Mouse (Mus musculus) urinary bladder, postnatal 25 days (tissue): ENCODE measurements around the gene Coq2.

Experiments
- DNase-seq: peaks from one replicate; pipeline ENCODE4 v3.0.0; 2022; ENCODE audit warnings: low spot score

The Coq2 gene

DNA sequence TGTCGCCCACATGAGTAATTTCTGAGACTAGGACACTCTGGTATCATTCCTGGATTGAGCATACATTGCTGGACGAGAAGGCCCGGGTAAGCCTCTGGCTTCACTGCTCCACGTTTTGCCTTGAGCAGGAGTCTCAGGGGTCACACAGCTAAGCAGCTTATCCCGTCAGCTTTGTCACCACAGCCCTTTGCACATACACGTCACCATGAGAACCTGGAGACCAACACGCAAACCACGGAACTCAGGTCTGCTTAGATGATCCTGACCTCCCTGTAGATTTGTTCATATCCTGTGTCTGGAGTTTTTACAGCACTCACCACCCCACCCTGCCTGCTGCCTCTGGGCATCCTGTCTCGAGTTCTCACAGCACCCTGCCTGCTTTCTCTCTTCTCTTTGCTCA lies 54.0 kb downstream of the Coq2 start:
- no peak for DNase-seq

DNA sequence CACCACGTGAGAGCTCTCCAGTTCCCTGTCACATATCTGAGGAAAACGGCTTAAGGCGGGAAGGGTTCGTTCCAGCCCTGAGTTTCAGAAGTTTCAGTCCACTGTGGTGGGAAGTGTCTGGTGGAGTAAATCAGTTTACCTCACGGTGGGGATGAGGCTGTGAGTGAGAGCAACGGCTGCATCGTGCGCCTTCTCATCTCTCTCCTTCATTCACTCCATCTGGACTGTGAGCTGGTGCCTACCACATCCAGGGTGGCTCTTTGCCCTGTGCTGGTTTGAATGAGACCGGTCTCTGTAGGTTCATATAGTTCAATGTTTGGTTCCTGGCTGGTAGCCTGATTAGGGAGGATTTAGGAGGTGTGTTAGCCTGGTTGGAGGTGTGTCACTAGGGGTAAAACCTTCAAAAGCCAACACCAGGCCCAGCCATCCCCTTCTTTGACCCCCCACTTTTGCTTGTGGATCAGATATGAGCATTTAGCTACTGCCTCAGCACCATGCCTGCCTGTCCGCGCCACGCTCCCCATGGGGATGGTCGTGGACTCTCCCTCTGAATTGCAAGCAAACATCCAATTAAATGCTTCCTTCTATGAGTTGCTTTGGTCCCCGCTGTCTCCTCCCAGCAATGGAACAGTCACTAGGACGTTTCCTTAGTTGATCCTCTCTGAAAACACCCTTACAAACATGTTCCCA lies 55.2 kb downstream of the Coq2 start:
- DNase-seq, result no peak

DNA sequence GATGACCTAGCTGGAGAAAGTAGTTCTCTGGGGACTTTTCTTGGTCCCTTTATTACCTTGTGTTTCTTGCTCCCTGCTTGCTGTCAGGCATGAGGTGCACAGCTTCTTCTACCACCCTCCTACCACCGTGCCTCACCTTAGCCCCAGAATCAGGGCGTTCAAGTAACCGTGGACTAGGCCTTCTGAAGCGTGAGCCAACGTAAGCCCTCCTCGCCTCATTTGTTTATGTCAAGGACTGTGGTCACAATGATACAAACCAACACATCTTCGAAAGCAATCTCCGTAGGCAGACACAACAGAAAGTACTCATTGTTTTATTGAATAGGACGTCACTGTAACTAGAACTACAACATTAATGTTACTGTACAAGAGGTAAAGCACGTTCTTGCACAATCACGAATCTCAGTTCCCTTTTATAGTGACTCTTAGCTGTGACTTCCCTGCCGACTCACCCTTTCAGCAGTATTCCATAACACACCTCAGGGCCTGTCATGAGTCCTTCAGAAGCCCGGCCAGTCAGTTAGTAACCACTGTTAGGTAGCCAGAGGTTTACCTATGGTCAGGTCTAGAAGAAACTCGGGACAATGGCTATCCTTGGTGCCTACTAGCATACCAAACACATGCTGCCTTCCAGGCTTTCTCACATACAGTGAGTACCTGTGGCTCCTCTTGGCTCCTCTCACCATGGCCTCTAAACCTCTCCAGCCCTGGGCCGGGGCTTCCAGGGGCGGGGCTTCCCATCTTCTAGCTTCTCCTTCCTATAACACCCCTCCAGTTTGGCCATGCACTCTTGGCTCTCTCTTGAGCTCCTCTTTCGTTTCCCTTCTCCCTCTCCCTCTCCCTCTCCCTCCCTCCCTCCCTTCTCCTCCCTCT lies 60.8 kb downstream of the Coq2 start:
- DNase-seq, result no peak

DNA sequence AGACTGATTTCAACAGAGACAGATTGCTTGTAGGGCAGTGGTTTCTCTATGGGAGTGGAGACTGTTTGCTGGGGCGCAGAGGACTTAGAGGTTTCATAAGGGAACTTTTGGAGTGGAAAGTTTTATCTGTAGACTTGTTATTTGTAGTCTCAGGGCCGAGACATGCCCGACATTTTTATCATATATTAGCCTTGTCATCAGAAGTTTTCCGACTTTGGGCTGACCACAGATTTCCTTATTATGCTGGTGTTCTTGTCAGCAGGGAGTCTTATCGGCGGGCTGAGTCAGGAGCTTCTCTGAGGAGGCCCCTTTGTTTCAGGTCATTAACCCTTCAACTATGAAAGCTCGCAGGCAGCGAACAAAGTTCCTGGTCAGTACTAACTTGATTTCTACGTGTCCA lies 67.1 kb downstream of the Coq2 start:
- DNase-seq, result no peak

DNA sequence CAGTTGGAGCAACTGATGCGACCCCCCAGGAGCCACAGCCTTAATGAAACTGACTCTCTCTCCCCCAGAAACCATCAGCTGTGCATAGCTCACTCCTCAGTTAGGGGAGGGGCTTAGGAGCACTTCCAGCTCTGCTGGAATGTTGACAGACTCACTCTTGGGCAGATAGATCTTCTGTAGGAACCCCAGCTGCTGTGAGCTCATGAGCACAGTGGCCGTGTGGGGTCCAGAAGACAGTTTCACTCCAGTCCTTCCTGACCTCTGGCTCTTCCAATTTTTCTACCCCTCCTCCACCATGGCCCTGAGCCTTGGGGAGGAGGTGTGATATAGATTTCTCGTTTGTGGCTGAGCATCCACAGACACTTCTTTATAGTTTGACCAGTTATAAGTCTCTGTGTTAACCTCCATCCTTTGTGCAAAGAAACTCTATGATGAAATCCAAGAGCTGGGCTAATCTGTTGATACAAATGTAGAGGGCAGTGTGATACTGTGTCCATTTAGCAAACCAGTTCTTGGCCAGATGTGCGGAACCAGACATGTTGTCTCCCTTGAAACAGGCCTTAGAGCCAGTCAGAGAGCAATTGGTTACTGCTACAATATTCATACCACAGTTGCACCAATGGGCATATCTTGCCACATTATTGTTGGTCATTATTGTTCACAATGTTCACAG lies 67.7 kb downstream of the Coq2 start:
- no peak for DNase-seq

DNA sequence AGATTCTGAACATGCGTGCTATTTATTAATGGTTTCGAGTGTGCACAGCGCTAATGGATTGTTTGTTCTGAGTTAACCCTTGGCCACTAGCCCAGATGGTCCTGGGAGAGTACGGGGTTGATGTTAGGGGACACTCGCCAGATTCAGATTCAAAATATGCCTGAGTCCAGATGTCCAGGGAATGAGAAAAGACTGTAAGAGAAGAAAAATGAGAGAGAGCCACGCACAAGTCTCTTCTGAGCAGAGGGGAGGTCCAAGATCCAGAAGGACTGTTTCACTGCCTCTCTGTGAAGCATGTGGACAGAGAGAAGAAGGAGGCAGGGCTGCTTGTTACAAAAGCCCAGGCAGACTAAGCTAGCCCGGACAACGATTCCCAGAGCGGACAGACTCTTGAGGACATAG lies 69.1 kb downstream of the Coq2 start:
- no peak for DNase-seq
